Mouse (Mus musculus) lung, embryonic 15.5 days (tissue): ENCODE measurements at regions not wholly inside any gene's neighbourhood (a gene's known extent, or its start where the extent isn't known, plus 50 kb on each side); places are given as distances from the start of the nearest gene placed in this dataset.
A peak's percentile ranks its signal among the peaks of the same experiment; 100 is the strongest.

Experiments
- ATAC-seq: fragments of 200-750 bp; cut with Nextera tagmentation; 2 replicates; pipeline ENCODE4 v1.8.0; 2017; ENCODE audit warnings: moderate number of reproducible peaks, borderline replicate concordance; ENCODE audit not compliant: low FRiP score, low TSS enrichment; ENCODE audit errors: extremely low read depth
- H3K27ac ChIP-seq: fragments of 300-500 bp; sonication (generic); 2 replicates; pipeline ENCODE4 v1.5.1; 2015; ENCODE audit warnings: moderate library complexity, mild to moderate bottlenecking, inconsistent platforms
- H3K27me3 ChIP-seq: fragments of 300-500 bp; sonication (generic); 2 replicates; pipeline ENCODE4 v1.6.1; 2015; ENCODE audit warnings: inconsistent platforms
- H3K36me3 ChIP-seq: fragments of 300-500 bp; sonication (generic); 2 replicates; pipeline ENCODE4 v1.6.1; 2015; ENCODE audit warnings: inconsistent platforms
- H3K4me1 ChIP-seq: fragments of 300-500 bp; sonication (generic); 2 replicates; pipeline ENCODE4 v1.6.1; 2015; ENCODE audit warnings: inconsistent platforms
- H3K4me2 ChIP-seq: fragments of 300-500 bp; sonication (generic); 2 replicates; pipeline ENCODE4 v1.6.1; 2015; ENCODE audit warnings: inconsistent platforms, mild to moderate bottlenecking, moderate library complexity
- H3K4me3 ChIP-seq: fragments of 300-500 bp; sonication (generic); 2 replicates; pipeline ENCODE4 v1.5.1; 2015; ENCODE audit warnings: mild to moderate bottlenecking, inconsistent platforms
- H3K9ac ChIP-seq: fragments of 300-500 bp; sonication (generic); 2 replicates; pipeline ENCODE4 v1.6.1; 2015; ENCODE audit warnings: inconsistent platforms
- H3K9me3 ChIP-seq: fragments of 300-500 bp; sonication (generic); 2 replicates; pipeline ENCODE4 v1.6.1; 2016; ENCODE audit warnings: inconsistent platforms
- whole genome bisulfite sequencing: fragments of 180-500 bp; shearing (Covaris S2); methylation state at CpG from one replicate; pipeline ENCODE4 v1.1.7; 2015; 5-methylcytosine and 5-hydroxymethylcytosine counted together

GRCm38 (mm10) chr5:18448330-18448670 lies 88.1 kb upstream of the Gnai1 start:
- H3K9me3 ChIP-seq, result no peaks in the 10 kb centered on the region
- no peaks in the 10 kb centered on the region for H3K4me1 ChIP-seq
- H3K27me3 ChIP-seq, result no peaks in the 10 kb centered on the region
- H3K27ac ChIP-seq, result no peak overlapping the region
- ATAC-seq, result no peak
- no peak overlapping the region for H3K4me2 ChIP-seq
- no peak overlapping the region for H3K4me3 ChIP-seq
- WGBS, result 85% methylated on average over 5 of the region's 5 CpGs
- no peaks in the 10 kb centered on the region for H3K36me3 ChIP-seq
- no peak overlapping the region for H3K9ac ChIP-seq

- whole genome bisulfite sequencing, result 81% methylated on average over 14 of the region's 14 CpGs
- H3K4me1 ChIP-seq, result no peaks in the 10 kb centered on the region
- no peaks in the 10 kb centered on the region for H3K9me3 ChIP-seq
- no peak overlapping the region for H3K9ac ChIP-seq
- no peak overlapping the region for H3K4me2 ChIP-seq
- H3K27me3 ChIP-seq, result no peaks in the 10 kb centered on the region
- no peaks in the 10 kb centered on the region for H3K36me3 ChIP-seq
- ATAC-seq, result peak; percentile 49; the same call in 1 of the 2 replicates
- H3K4me3 ChIP-seq, result no peak overlapping the region
- no peak overlapping the region for H3K27ac ChIP-seq
These were observed 87.6 kb upstream of the Gnai1 start for GRCm38 (mm10) chr5:18447665-18448329.

- no peak overlapping the region for H3K4me3 ChIP-seq
- ATAC-seq, result no peak
These were observed 85.8 kb upstream of the Gnai1 start for GRCm38 (mm10) chr5:18445969-18446368.

GRCm38 (mm10) chr5:18439986-18440385 lies 79.8 kb upstream of the Gnai1 start:
- WGBS, result 85% methylated on average over 4 of the region's 4 CpGs
- H3K4me2 ChIP-seq, result no peak overlapping the region
- no peak overlapping the region for H3K9ac ChIP-seq
- H3K9me3 ChIP-seq, result no peaks in the 10 kb centered on the region
- no peaks in the 10 kb centered on the region for H3K4me1 ChIP-seq
- no peaks in the 10 kb centered on the region for H3K27me3 ChIP-seq
- H3K4me3 ChIP-seq, result no peak overlapping the region
- no peaks in the 10 kb centered on the region for H3K36me3 ChIP-seq
- no peak overlapping the region for H3K27ac ChIP-seq
- ATAC-seq, result no peak

More at GRCm38 (mm10) chr5:18445969-18446368, 85.8 kb upstream of the Gnai1 start:
- Histone ChIP-seq H3K9ac (no peak overlapping the region), H3K27ac (no peak overlapping the region), H3K4me1 (no peaks in the 10 kb centered on the region), H3K36me3 (no peaks in the 10 kb centered on the region), H3K27me3 (no peaks in the 10 kb centered on the region), H3K9me3 (no peaks in the 10 kb centered on the region), H3K4me2 (no peak overlapping the region)
- WGBS, result 14% methylated on average over 8 of the region's 8 CpGs

GRCm38 (mm10) chr5:18439281-18439680 lies 79.1 kb upstream of the Gnai1 start:
- Histone ChIP-seq H3K9me3 (no peaks in the 10 kb centered on the region), H3K27me3 (no peaks in the 10 kb centered on the region), H3K9ac (no peak overlapping the region), H3K4me2 (no peak overlapping the region), H3K4me1 (no peaks in the 10 kb centered on the region), H3K4me3 (no peak overlapping the region), H3K36me3 (no peaks in the 10 kb centered on the region), H3K27ac (no peak overlapping the region)
- no peak for ATAC-seq
- WGBS, result 59% methylated on average over 1 of the region's 1 CpGs

GRCm38 (mm10) chr5:18436099-18436748 lies 76.1 kb upstream of the Gnai1 start:
- Histone ChIP-seq H3K4me1 (no peaks in the 10 kb centered on the region), H3K36me3 (no peaks in the 10 kb centered on the region), H3K9me3 (no peaks in the 10 kb centered on the region), H3K27me3 (no peaks in the 10 kb centered on the region), H3K4me3 (no peak overlapping the region), H3K27ac (no peak overlapping the region), H3K4me2 (no peak overlapping the region), H3K9ac (no peak overlapping the region)
- ATAC-seq, result no peak
- 31% methylated on average over 6 of the region's 6 CpGs for WGBS

GRCm38 (mm10) chr5:18434245-18434644 lies 74.1 kb upstream of the Gnai1 start:
- no peaks in the 10 kb centered on the region for H3K27me3 ChIP-seq
- ATAC-seq, result no peak
- no peaks in the 10 kb centered on the region for H3K4me1 ChIP-seq
- H3K36me3 ChIP-seq, result no peaks in the 10 kb centered on the region
- WGBS, result 55% methylated on average over 2 of the region's 2 CpGs
- no peaks in the 10 kb centered on the region for H3K9me3 ChIP-seq
- H3K9ac ChIP-seq, result no peak overlapping the region
- no peak overlapping the region for H3K4me3 ChIP-seq
- no peak overlapping the region for H3K4me2 ChIP-seq
- no peak overlapping the region for H3K27ac ChIP-seq

GRCm38 (mm10) chr5:18433287-18433686 lies 73.1 kb upstream of the Gnai1 start:
- Histone ChIP-seq H3K27ac (no peak overlapping the region), H3K27me3 (no peaks in the 10 kb centered on the region), H3K36me3 (no peaks in the 10 kb centered on the region), H3K9ac (no peak overlapping the region), H3K4me2 (no peak overlapping the region), H3K4me1 (no peaks in the 10 kb centered on the region), H3K4me3 (no peak overlapping the region), H3K9me3 (no peaks in the 10 kb centered on the region)
- 53% methylated on average over 7 of the region's 7 CpGs for WGBS
- ATAC-seq, result no peak

GRCm38 (mm10) chr5:18425098-18425497 lies 64.9 kb upstream of the Gnai1 start:
- Histone ChIP-seq H3K4me3 (no peak overlapping the region), H3K27me3 (no peaks in the 10 kb centered on the region), H3K4me2 (no peak overlapping the region), H3K36me3 (no peaks in the 10 kb centered on the region), H3K4me1 (no peaks in the 10 kb centered on the region), H3K27ac (no peak overlapping the region), H3K9me3 (no peaks in the 10 kb centered on the region), H3K9ac (no peak overlapping the region)
- no peak for ATAC-seq
- 38% methylated on average over 4 of the region's 4 CpGs for WGBS

GRCm38 (mm10) chr5:18414892-18415291 lies 54.7 kb upstream of the Gnai1 start:
- no peaks in the 10 kb centered on the region for H3K27me3 ChIP-seq
- H3K4me2 ChIP-seq, result no peak overlapping the region
- H3K9me3 ChIP-seq, result no peaks in the 10 kb centered on the region
- H3K9ac ChIP-seq, result no peak overlapping the region
- no peak overlapping the region for H3K4me3 ChIP-seq
- H3K27ac ChIP-seq, result no peak overlapping the region
- ATAC-seq, result no peak
- no peaks in the 10 kb centered on the region for H3K4me1 ChIP-seq
- WGBS, result 53% methylated on average over 3 of the region's 3 CpGs
- no peaks in the 10 kb centered on the region for H3K36me3 ChIP-seq
